Mouse (Mus musculus) small intestine, adult 2 months (tissue): ENCODE results near the gene Cldn4. TPM values are rescaled to one million over a fixed set of nuclear protein-coding genes. Genes with fewer than 3 reads are reported as not detected.
A peak's percentile ranks its signal among the peaks of the same experiment; 100 is the strongest.

ENCODE experiments used
- H3K27ac ChIP-seq: fragments of 200-500 bp; 2 replicates; pipeline ENCODE4 v1.5.1; 2012; ENCODE audit warnings: low read depth, low read length, control low read depth, inconsistent platforms; ENCODE audit not compliant: insufficient read depth
- H3K27me3 ChIP-seq: fragments of 200-500 bp; 2 replicates; pipeline ENCODE4 v1.6.1; 2012; ENCODE audit warnings: mild to moderate bottlenecking, moderate library complexity, low read length, inconsistent platforms; ENCODE audit not compliant: control insufficient read depth, insufficient read depth
- H3K36me3 ChIP-seq: fragments of 200-500 bp; 2 replicates; pipeline ENCODE4 v1.6.1; 2012; ENCODE audit warnings: mild to moderate bottlenecking, low read length, control low read depth, inconsistent platforms; ENCODE audit not compliant: control insufficient read depth, insufficient read depth
- H3K4me1 ChIP-seq: fragments of 200-500 bp; 2 replicates; pipeline ENCODE4 v1.6.1; 2012; ENCODE audit warnings: low read length, inconsistent platforms, mixed read lengths; ENCODE audit not compliant: control insufficient read depth, insufficient read depth, insufficient read length
- H3K4me3 ChIP-seq: fragments of 200-500 bp; 2 replicates; pipeline ENCODE4 v1.5.1; 2012; ENCODE audit warnings: low read depth, mild to moderate bottlenecking, control low read depth, inconsistent platforms, low read length, moderate library complexity
- CTCF ChIP-seq: fragments of 200-500 bp; IDR thresholded peaks from 2 replicates; pipeline ENCODE4 v1.5.1; 2012; ENCODE audit warnings: low read depth, mild to moderate bottlenecking, control low read depth, inconsistent platforms, low read length, moderate library complexity, mixed read lengths; ENCODE audit not compliant: insufficient replicate concordance, insufficient read length; ENCODE audit errors: extremely low read depth
- POLR2A ChIP-seq: fragments of 200-500 bp; IDR thresholded peaks from 2 replicates; pipeline ENCODE4 v1.6.1; 2012; ENCODE audit warnings: low read depth, mild to moderate bottlenecking, control low read depth, inconsistent platforms, low read length, moderate library complexity
- WGBS: fragments of 180-500 bp; shearing (Covaris S2); methylation state at CpG from one replicate; pipeline ENCODE4 v1.1.7; 2018; 5-methylcytosine and 5-hydroxymethylcytosine counted together
- polyA plus RNA-seq: library from polyadenylated mRNA; depleted of rRNA; stranded (reverse); fragments of >200 nt; gene quantifications from 2 replicates; pipeline ENCODE4 v1.2.3, GENCODE M21; 2012

The Cldn4 gene
- polyA plus RNA-seq, 1 experiment: 571 TPM

- peaks cover 6% of the 10 kb centered on the region for H3K4me1 ChIP-seq
- H3K36me3 ChIP-seq: no peaks in the 10 kb centered on the region
- WGBS: 1% methylated on average over 41 of the region's 41 CpGs
- H3K4me3 ChIP-seq: peak within 1 kb of the TSS; percentile 98
- H3K27ac ChIP-seq: peak within 1 kb of the TSS; percentile 98
- TF ChIP-seq CTCF: no peak
- no peak for TF ChIP-seq POLR2A
- no peaks in the 10 kb centered on the region for H3K27me3 ChIP-seq
Measured at GRCm38 (mm10) chr5:134932179-134932902, 14.4 kb downstream of the Cldn4 start, which contains the start of gene Mettl27. Gene Mettl27, plus strand, starts transcription at chr5:134932368.

- no peaks in the 10 kb centered on the region for H3K36me3 ChIP-seq
- no peaks in the 10 kb centered on the region for H3K27me3 ChIP-seq
- peaks cover 6% of the 10 kb centered on the region for H3K4me1 ChIP-seq
- no peak for TF ChIP-seq POLR2A
- no peak for TF ChIP-seq CTCF
- WGBS: 84% methylated on average over 2 of the region's 2 CpGs
- no peak overlapping the region for H3K4me3 ChIP-seq
- no peak overlapping the region for H3K27ac ChIP-seq
Measured at GRCm38 (mm10) chr5:134929988-134930387, 16.7 kb downstream of the Cldn4 start.

- H3K27ac ChIP-seq: no peak overlapping the region
- H3K27me3 ChIP-seq: no peaks in the 10 kb centered on the region
- H3K36me3 ChIP-seq: no peaks in the 10 kb centered on the region
- WGBS: 64% methylated on average over 4 of the region's 4 CpGs
- H3K4me1 ChIP-seq: no peaks in the 10 kb centered on the region
- no peak for TF ChIP-seq CTCF
- no peak for TF ChIP-seq POLR2A
- H3K4me3 ChIP-seq: no peak overlapping the region
Measured at GRCm38 (mm10) chr5:134926726-134927125, 20.0 kb downstream of the Cldn4 start.

GRCm38 (mm10) chr5:134923141-134923540, 23.6 kb downstream of the Cldn4 start:
- Histone ChIP-seq H3K4me3 (no peak overlapping the region), H3K36me3 (no peaks in the 10 kb centered on the region), H3K27ac (no peak overlapping the region), H3K4me1 (no peaks in the 10 kb centered on the region), H3K27me3 (no peaks in the 10 kb centered on the region)
- TF ChIP-seq POLR2A (no peak), CTCF (no peak)
- WGBS: 54% methylated on average over 6 of the region's 6 CpGs

- 85% methylated on average over 8 of the region's 8 CpGs for WGBS
- TF ChIP-seq POLR2A (no peak), CTCF (no peak)
- Histone ChIP-seq H3K4me1 (no peaks in the 10 kb centered on the region), H3K27me3 (no peaks in the 10 kb centered on the region), H3K36me3 (no peaks in the 10 kb centered on the region), H3K27ac (no peak overlapping the region), H3K4me3 (no peak overlapping the region)
Measured at GRCm38 (mm10) chr5:134921106-134921505, 25.6 kb downstream of the Cldn4 start.

- no peak overlapping the region for H3K4me3 ChIP-seq
- no peaks in the 10 kb centered on the region for H3K36me3 ChIP-seq
- no peaks in the 10 kb centered on the region for H3K4me1 ChIP-seq
- 62% methylated on average over 6 of the region's 6 CpGs for WGBS
- H3K27ac ChIP-seq: no peak overlapping the region
- TF ChIP-seq CTCF (no peak), POLR2A (no peak)
- no peaks in the 10 kb centered on the region for H3K27me3 ChIP-seq
Measured at GRCm38 (mm10) chr5:134920106-134920687, 26.5 kb downstream of the Cldn4 start.

GRCm38 (mm10) chr5:134919097-134919496, 27.6 kb downstream of the Cldn4 start:
- no peaks in the 10 kb centered on the region for H3K36me3 ChIP-seq

More at GRCm38 (mm10) chr5:134919097-134919496, 27.6 kb downstream of the Cldn4 start:
- no peak overlapping the region for H3K4me3 ChIP-seq
- no peak for TF ChIP-seq POLR2A
- TF ChIP-seq CTCF: no peak
- no peaks in the 10 kb centered on the region for H3K27me3 ChIP-seq
- H3K27ac ChIP-seq: no peak overlapping the region
- WGBS: 80% methylated on average over 3 of the region's 3 CpGs
- no peaks in the 10 kb centered on the region for H3K4me1 ChIP-seq
